Mouse (Mus musculus) ES-E14 (cell line): ENCODE results near the gene Mcm3ap.

Experiments
- CHD2 ChIP-seq: IDR thresholded peaks from 2 replicates; pipeline ENCODE4 v1.6.1; 2014; ENCODE audit warnings: mild to moderate bottlenecking, low read depth, low read length, inconsistent platforms
- MAFK ChIP-seq: IDR thresholded peaks from 2 replicates; pipeline ENCODE4 v1.6.1; 2014; ENCODE audit warnings: mild to moderate bottlenecking, low read depth, low read length, inconsistent platforms; ENCODE audit not compliant: insufficient read depth
- ZC3H11A ChIP-seq: IDR thresholded peaks from 2 replicates; pipeline ENCODE4 v1.6.1; 2012; ENCODE audit warnings: low read depth, mild to moderate bottlenecking, inconsistent platforms, low read length, borderline replicate concordance

DNA sequence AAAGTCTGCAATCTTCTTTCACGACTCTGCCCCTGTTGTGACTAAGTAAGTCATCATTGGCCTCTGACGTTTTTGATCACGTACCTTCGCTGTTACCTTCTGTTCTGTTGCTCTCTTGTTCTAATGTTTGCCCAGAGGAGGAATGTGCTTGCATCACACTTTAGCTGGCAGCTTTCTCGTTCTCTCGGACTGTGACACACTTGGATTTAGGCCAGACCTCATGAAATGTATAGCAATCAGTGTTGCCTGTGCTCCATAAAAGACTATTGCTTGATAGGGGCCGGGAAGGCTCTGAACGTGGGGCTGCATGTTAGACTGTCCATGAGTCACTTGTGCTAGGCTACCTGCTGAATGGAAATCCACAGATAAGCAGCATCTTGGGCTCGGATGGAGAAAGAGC, 68.9 kb downstream of the Mcm3ap start:
- TF ChIP-seq CHD2 (no peak), MAFK (no peak), ZC3H11A (no peak)
